Mouse (Mus musculus): Measurements from ENCODE around the gene Eea1. TPM values are rescaled to one million over a fixed set of nuclear protein-coding genes. Genes with fewer than 3 reads are reported as not detected.
A peak's percentile ranks its signal among the peaks of the same experiment; 100 is the strongest.

Eea1 gene
- polyA plus RNA-seq (2015; fragmentation: Nextera tagmentation; extraction: Ambion mirVana) = 18.9 and 19.2 TPM in 2 replicates

- peak within 1 kb of the TSS; percentile 86 for H3K4me2 ChIP-seq (replicated peaks)
- H3K27ac ChIP-seq = peak within 1 kb of the TSS; percentile 92
- H3K9me3 ChIP-seq = no peaks in the 10 kb centered on the region
- H3K36me3 ChIP-seq = peaks cover 3% of the 10 kb centered on the region; the same call in 1 of the 2 replicates
- peaks cover 27% of the 10 kb centered on the region for H3K4me1 ChIP-seq (replicated peaks)
- WGBS = under 1% methylated on average over 56 of the region's 59 CpGs
- peak within 1 kb of the TSS; percentile 80 for H3K9ac ChIP-seq (replicated peaks)
- H3K27me3 ChIP-seq = no peaks in the 10 kb centered on the region
- peak within 1 kb of the TSS; percentile 80 for H3K4me3 ChIP-seq (replicated peaks)
- peak; percentile 98 for ATAC-seq
Observed at GRCm38 (mm10) chr10:95940046-95940900, at the start of gene Eea1. Gene Eea1 (plus strand): TSS chr10:95940650.

GRCm38 (mm10) chr10:95891214-95891960, 49.1 kb upstream of the Eea1 start:
- Histone ChIP-seq H3K27ac (no peak overlapping the region), H3K4me1 (replicated peaks) (peaks cover 4% of the 10 kb centered on the region), H3K9me3 (no peaks in the 10 kb centered on the region), H3K27me3 (no peaks in the 10 kb centered on the region), H3K9ac (replicated peaks) (no peak overlapping the region), H3K4me3 (replicated peaks) (no peak overlapping the region), H3K4me2 (replicated peaks) (no peak overlapping the region), H3K36me3 (no peaks in the 10 kb centered on the region)
- ATAC-seq = no peak
- WGBS = 73% methylated on average over 7 of the region's 7 CpGs

- Histone ChIP-seq H3K27ac (no peak overlapping the region), H3K4me2 (replicated peaks) (no peak overlapping the region), H3K4me1 (replicated peaks) (peaks cover 4% of the 10 kb centered on the region), H3K36me3 (no peaks in the 10 kb centered on the region), H3K27me3 (no peaks in the 10 kb centered on the region), H3K9ac (replicated peaks) (no peak overlapping the region), H3K4me3 (replicated peaks) (no peak overlapping the region), H3K9me3 (no peaks in the 10 kb centered on the region)
- ATAC-seq = no peak
- 82% methylated on average over 9 of the region's 9 CpGs for WGBS
Observed at GRCm38 (mm10) chr10:95892132-95892531, 48.3 kb upstream of the Eea1 start.

- WGBS = 89% methylated on average over 14 of the region's 14 CpGs
- no peak for ATAC-seq
- peaks cover 4% of the 10 kb centered on the region for H3K4me1 ChIP-seq (replicated peaks)
- no peak overlapping the region for H3K9ac ChIP-seq (replicated peaks)
- no peak overlapping the region for H3K4me3 ChIP-seq (replicated peaks)
- no peak overlapping the region for H3K4me2 ChIP-seq (replicated peaks)
- no peak overlapping the region for H3K27ac ChIP-seq
- H3K36me3 ChIP-seq = no peaks in the 10 kb centered on the region
- H3K27me3 ChIP-seq = no peaks in the 10 kb centered on the region
- no peaks in the 10 kb centered on the region for H3K9me3 ChIP-seq
Observed at GRCm38 (mm10) chr10:95893291-95893932, 47.0 kb upstream of the Eea1 start.

- H3K36me3 ChIP-seq = no peaks in the 10 kb centered on the region
- H3K27me3 ChIP-seq = no peaks in the 10 kb centered on the region
- H3K4me3 ChIP-seq (replicated peaks) = peak overlapping the region; percentile 26
- 44% methylated on average over 17 of the region's 17 CpGs for WGBS
- H3K4me2 ChIP-seq (replicated peaks) = peak overlapping the region; percentile 48
- no peak overlapping the region for H3K27ac ChIP-seq
- H3K9me3 ChIP-seq = no peaks in the 10 kb centered on the region
- peak overlapping the region; percentile 57 for H3K9ac ChIP-seq (replicated peaks)
- ATAC-seq = peak; percentile 44
- peaks cover 4% of the 10 kb centered on the region for H3K4me1 ChIP-seq (replicated peaks)
Observed at GRCm38 (mm10) chr10:95894036-95894855, 46.2 kb upstream of the Eea1 start.

- no peaks in the 10 kb centered on the region for H3K36me3 ChIP-seq
- H3K4me1 ChIP-seq (replicated peaks) = peaks cover 4% of the 10 kb centered on the region
- peak overlapping the region; percentile 57 for H3K9ac ChIP-seq (replicated peaks)
- no peaks in the 10 kb centered on the region for H3K27me3 ChIP-seq
- no peaks in the 10 kb centered on the region for H3K9me3 ChIP-seq
- H3K27ac ChIP-seq = no peak overlapping the region
- ATAC-seq = peak; percentile 78; the same call in 1 of the 2 replicates
- peak overlapping the region; percentile 48 for H3K4me2 ChIP-seq (replicated peaks)
- peak overlapping the region; percentile 26 for H3K4me3 ChIP-seq (replicated peaks)
- 45% methylated on average over 10 of the region's 10 CpGs for WGBS
Observed at GRCm38 (mm10) chr10:95894856-95895386, 45.5 kb upstream of the Eea1 start.

- 0 out of 2 replicates have a peak, but pooled peaks have one; percentile 24 for ATAC-seq
- no peak overlapping the region for H3K27ac ChIP-seq
- no peak overlapping the region for H3K4me2 ChIP-seq (replicated peaks)
- no peak overlapping the region for H3K4me3 ChIP-seq (replicated peaks)
- H3K4me1 ChIP-seq (replicated peaks) = peaks cover 4% of the 10 kb centered on the region
- H3K36me3 ChIP-seq = no peaks in the 10 kb centered on the region
- no peaks in the 10 kb centered on the region for H3K27me3 ChIP-seq
- WGBS = 72% methylated on average over 5 of the region's 5 CpGs
- no peak overlapping the region for H3K9ac ChIP-seq (replicated peaks)
- H3K9me3 ChIP-seq = no peaks in the 10 kb centered on the region
Observed at GRCm38 (mm10) chr10:95898471-95899154, 41.8 kb upstream of the Eea1 start.

- Histone ChIP-seq H3K4me1 (replicated peaks) (no peaks in the 10 kb centered on the region), H3K36me3 (no peaks in the 10 kb centered on the region), H3K4me2 (replicated peaks) (no peak overlapping the region), H3K27me3 (no peaks in the 10 kb centered on the region), H3K27ac (no peak overlapping the region), H3K4me3 (replicated peaks) (no peak overlapping the region), H3K9me3 (no peaks in the 10 kb centered on the region), H3K9ac (replicated peaks) (no peak overlapping the region)
- ATAC-seq = no peak
- WGBS = 93% methylated on average over 6 of the region's 6 CpGs
Observed at GRCm38 (mm10) chr10:95904668-95905067, 35.8 kb upstream of the Eea1 start.

- no peak overlapping the region for H3K4me2 ChIP-seq (replicated peaks)
- no peak overlapping the region for H3K4me3 ChIP-seq (replicated peaks)
- H3K36me3 ChIP-seq = no peaks in the 10 kb centered on the region
- 94% methylated on average over 4 of the region's 4 CpGs for WGBS
- no peaks in the 10 kb centered on the region for H3K9me3 ChIP-seq
- H3K27me3 ChIP-seq = no peaks in the 10 kb centered on the region
- H3K9ac ChIP-seq (replicated peaks) = no peak overlapping the region
- ATAC-seq = no peak
- H3K27ac ChIP-seq = no peak overlapping the region
- no peaks in the 10 kb centered on the region for H3K4me1 ChIP-seq (replicated peaks)
Observed at GRCm38 (mm10) chr10:95909246-95909909, 31.1 kb upstream of the Eea1 start.

GRCm38 (mm10) chr10:95911016-95911415, 29.4 kb upstream of the Eea1 start:
- 84% methylated on average over 5 of the region's 5 CpGs for WGBS
- Histone ChIP-seq H3K9me3 (no peaks in the 10 kb centered on the region), H3K27ac (no peak overlapping the region), H3K27me3 (no peaks in the 10 kb centered on the region), H3K4me2 (replicated peaks) (no peak overlapping the region), H3K9ac (replicated peaks) (no peak overlapping the region), H3K4me3 (replicated peaks) (no peak overlapping the region), H3K4me1 (replicated peaks) (no peaks in the 10 kb centered on the region), H3K36me3 (no peaks in the 10 kb centered on the region)
- no peak for ATAC-seq

All from midbrain, embryonic 13.5 days (tissue).